In genomic region chr7:56018446-56018971, GRCm38 (mm10) we compare ENCODE assay signal across 8 mouse cellular contexts. TPM values are rescaled to one million over a fixed set of nuclear protein-coding genes. Genes with fewer than 3 reads are reported as not detected.
DNase-seq lines count a peak whose midpoint lies in the region; ATAC-seq and TF ChIP-seq lines count a peak whose summit lies in the region.

No protein-coding gene starts in this region.

- peaks cover 8% of the 10 kb centered on the region; the same call in 1 of the 2 replicates for H3K4me1 ChIP-seq in kidney, embryonic 15.5 days
- H3K4me1 ChIP-seq in bone marrow macrophage, adult 2 months (ENCODE audit: control insufficient read depth, insufficient read depth, low read length) = peaks cover 4% of the 10 kb centered on the region
- peaks cover 3% of the 10 kb centered on the region; the same call in 1 of the 2 replicates for H3K4me1 ChIP-seq in hindbrain, embryonic 12.5 days

- no peak for TF ChIP-seq POLR2A in bone marrow macrophage, adult 2 months (IDR thresholded peaks at IDR 0.05; ENCODE audit: borderline replicate concordance, low read depth, low read length)

- H3K27me3 ChIP-seq in kidney, embryonic 15.5 days = no peaks in the 10 kb centered on the region
- no peaks in the 10 kb centered on the region for H3K27me3 ChIP-seq in hindbrain, embryonic 12.5 days

- WGBS in kidney, embryonic 15.5 days = 60% methylated on average over 7 of the region's 7 CpGs
- WGBS in hindbrain, embryonic 12.5 days = 47% methylated on average over 7 of the region's 7 CpGs

- peak overlapping the region; percentile 70 for H3K9ac ChIP-seq in kidney, embryonic 15.5 days
- peak overlapping the region; percentile 86 for H3K9ac ChIP-seq in hindbrain, embryonic 12.5 days

- no peaks in the 10 kb centered on the region for H3K9me3 ChIP-seq in kidney, embryonic 15.5 days (replicated peaks)
- H3K9me3 ChIP-seq in hindbrain, embryonic 12.5 days (replicated peaks) = no peaks in the 10 kb centered on the region

- no peak for TF ChIP-seq CTCF in bone marrow macrophage, adult 2 months (IDR thresholded peaks at IDR 0.05; ENCODE audit: low read depth, low read length)

- H3K27ac ChIP-seq in kidney, embryonic 15.5 days = no peak overlapping the region
- no peak overlapping the region for H3K27ac ChIP-seq in bone marrow macrophage, adult 2 months (ENCODE audit: insufficient read depth, low read depth, low read length)
- peak overlapping the region; percentile 84 for H3K27ac ChIP-seq in hindbrain, embryonic 12.5 days

- DNase-seq in kidney, postnatal 4 days = no peak
- peak; percentile 45 for DNase-seq in lung, postnatal 36 days
- DNase-seq in urinary bladder, postnatal 14 days (ENCODE audit: low spot score) = no peak
- no peak for DNase-seq in layer of hippocampus, postnatal 14 days (ENCODE audit: low spot score in 2 of 2)
- no peak for DNase-seq in B cell, adult 2 months

- ATAC-seq in kidney, embryonic 15.5 days (replicated peaks; ENCODE audit: low FRiP score) = no peak
- peak; percentile 30 for ATAC-seq in hindbrain, embryonic 12.5 days (ENCODE audit: low FRiP score)

- H3K4me3 ChIP-seq in kidney, embryonic 15.5 days (replicated peaks) = peak overlapping the region; percentile 70
- peak overlapping the region; percentile 79 for H3K4me3 ChIP-seq in bone marrow macrophage, adult 2 months (ENCODE audit: insufficient read depth, low read length)
- H3K4me3 ChIP-seq in hindbrain, embryonic 12.5 days = peak overlapping the region; percentile 70

- H3K4me2 ChIP-seq in kidney, embryonic 15.5 days = peak overlapping the region; percentile 69
- H3K4me2 ChIP-seq in hindbrain, embryonic 12.5 days (replicated peaks) = peak overlapping the region; percentile 59

- no peaks in the 10 kb centered on the region for H3K36me3 ChIP-seq in kidney, embryonic 15.5 days
- H3K36me3 ChIP-seq in hindbrain, embryonic 12.5 days = 0 out of 2 replicates have a peak, but pooled peaks cover 3% of the 10 kb centered on the region

RNA-seq across cellular contexts. Expression of gene Nipa1, which starts 1.2 kb away (rescaled TPM):
- polyA plus RNA-seq in kidney, embryonic 15.5 days (2015; fragmentation: Nextera tagmentation; extraction: Ambion mirVana) = 5.8 and 6.5 TPM in 2 replicates
- 4.6 and 5.8 TPM in 2 replicates for polyA plus RNA-seq in bone marrow macrophage, adult 2 months (2012; ENCODE audit: insufficient read depth, insufficient read length, missing spikeins)
- polyA plus RNA-seq in hindbrain, embryonic 12.5 days (2016; fragmentation: Nextera tagmentation; extraction: Ambion mirVana) = 16.4 and 19.2 TPM in 2 replicates
- 10 to 100 TPM; 69.3 to 72.7 TPM for total RNA-seq in layer of hippocampus, postnatal 14 days (2021)

RNA-seq across cellular contexts. Expression of gene Herc2, which starts 31.5 kb away (rescaled TPM):
- polyA plus RNA-seq in kidney, embryonic 15.5 days (2015; fragmentation: Nextera tagmentation; extraction: Ambion mirVana) = 24.3 and 24.8 TPM in 2 replicates
- polyA plus RNA-seq in bone marrow macrophage, adult 2 months (2012; ENCODE audit: insufficient read depth, insufficient read length, missing spikeins) = 49.7 and 53.6 TPM in 2 replicates
- polyA plus RNA-seq in hindbrain, embryonic 12.5 days (2016; fragmentation: Nextera tagmentation; extraction: Ambion mirVana) = 36.8 and 42.0 TPM in 2 replicates
- 100 to 1,000 TPM; 139 to 154 TPM for total RNA-seq in layer of hippocampus, postnatal 14 days (2021)

RNA-seq across cellular contexts. Expression of gene Nipa2, which starts 56.2 kb away (rescaled TPM):
- polyA plus RNA-seq in kidney, embryonic 15.5 days (2015; fragmentation: Nextera tagmentation; extraction: Ambion mirVana) = 45.5 and 48.3 TPM in 2 replicates
- 60.9 and 66.4 TPM in 2 replicates for polyA plus RNA-seq in bone marrow macrophage, adult 2 months (2012; ENCODE audit: insufficient read depth, insufficient read length, missing spikeins)
- 45.5 and 47.0 TPM in 2 replicates for polyA plus RNA-seq in hindbrain, embryonic 12.5 days (2016; fragmentation: Nextera tagmentation; extraction: Ambion mirVana)
- 10 to 100 TPM; 63.0 to 63.3 TPM for total RNA-seq in layer of hippocampus, postnatal 14 days (2021)
